Mouse (Mus musculus): ENCODE data around the gene Cd248.

DNA sequence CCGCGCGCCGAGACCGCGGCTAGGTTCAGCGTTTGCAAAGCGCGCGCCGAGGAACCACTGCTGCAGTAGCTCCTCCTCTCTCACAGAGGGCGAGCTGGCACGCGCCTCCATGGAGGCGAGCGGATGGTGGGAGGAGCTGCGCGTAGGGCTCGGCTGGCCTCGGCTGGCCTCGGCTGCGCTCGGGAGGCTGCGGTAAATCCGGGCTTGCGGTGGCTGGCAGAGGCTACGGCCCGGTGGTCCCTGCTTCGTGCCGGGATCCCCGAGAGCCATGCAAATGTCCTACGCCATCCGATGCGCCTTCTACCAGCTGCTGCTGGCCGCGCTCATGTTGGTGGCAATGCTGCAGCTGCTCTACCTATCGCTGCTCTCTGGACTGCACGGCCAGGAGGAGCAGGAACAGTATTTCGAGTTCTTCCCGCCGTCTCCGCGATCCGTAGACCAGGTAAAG, 29.1 kb upstream of the Cd248 start, which contains the start of the genes B4gat1 and AC124502.3:
- TF ChIP-seq POLR2A (IDR thresholded peaks at IDR 0.05; ENCODE audit: insufficient read depth, low read depth, low read length) (peak; percentile 72), CTCF (IDR thresholded peaks at IDR 0.05; ENCODE audit: insufficient read depth, low read depth, low read length) (no peak; the same call in 1 of the 2 replicates)
